Mouse (Mus musculus): ENCODE measurements around the gene Tspo.

DNA sequence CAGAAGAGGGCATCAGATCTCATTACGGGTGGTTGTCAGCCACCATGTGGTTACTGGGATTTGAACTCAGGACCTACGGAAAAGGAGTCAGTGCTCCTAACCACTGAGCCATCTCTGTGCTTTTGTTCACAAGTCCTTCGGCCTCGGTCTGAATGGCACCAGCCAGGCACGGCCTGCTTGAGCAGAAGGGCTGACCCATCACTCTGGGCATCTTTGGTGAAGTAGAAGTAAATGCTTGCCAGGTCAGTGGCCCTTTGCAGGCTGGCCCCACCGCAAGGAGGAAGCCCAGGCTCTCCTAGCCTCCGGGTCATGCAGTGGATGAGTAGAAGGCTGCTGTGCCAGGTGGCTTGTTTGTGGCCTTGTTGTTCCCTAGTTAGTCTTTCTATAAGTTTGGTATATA, 40.0 kb downstream of the Tspo start:
- TF ChIP-seq POLR2A (IDR thresholded peaks at IDR 0.05; ENCODE audit: low read depth, low read length): no peak
- no peak for TF ChIP-seq CTCF (IDR thresholded peaks at IDR 0.05; ENCODE audit: borderline replicate concordance, insufficient read depth, low read length)

All from embryonic fibroblast, embryonic 13.5 days (primary cell).